Mouse (Mus musculus) lung, postnatal 14 days (tissue): Measurements from ENCODE around the gene Gm732.

ENCODE experiments used
- DNase-seq: peaks from one replicate; pipeline ENCODE4 v3.0.0; 2021

The Gm732 gene

DNA sequence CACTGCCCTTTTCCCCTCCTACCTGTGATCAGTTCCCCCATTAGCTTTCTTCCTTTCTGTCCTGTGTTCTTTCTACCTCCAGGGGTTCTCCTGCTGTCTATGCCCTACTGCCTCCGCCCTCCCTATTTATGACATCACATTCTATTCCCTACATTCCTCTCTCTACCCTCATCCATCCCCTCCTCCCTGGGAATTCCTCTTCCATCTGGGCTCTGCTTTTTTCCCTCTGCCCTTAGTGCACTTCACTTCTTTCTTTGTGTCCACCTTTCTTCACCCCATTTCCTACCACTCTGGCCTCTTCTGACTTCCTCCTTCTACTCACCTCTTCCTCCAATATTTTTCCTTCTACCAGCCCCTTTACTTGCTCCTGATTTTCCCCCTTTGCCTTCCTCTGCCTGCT, at the start of gene Gm732:
Gene Gm732, minus strand, starts transcription at position 101 of the 400 bp plus-strand sequence.
- DNase-seq = no peak
